Mouse (Mus musculus) liver, postnatal 0 days (tissue): Measurements from ENCODE around the gene Lingo3. TPM values are rescaled to one million over a fixed set of nuclear protein-coding genes. Genes with fewer than 3 reads are reported as not detected.
"Not testable (repeated sequence)": the region's sequence is repeated elsewhere in the genome, so short reads cannot be mapped to it uniquely, and the experiment has no call there.

Source experiments
- ATAC-seq: fragments of 200-750 bp; cut with Nextera tagmentation; 2 replicates; pipeline ENCODE4 v1.8.0; 2017; ENCODE audit warnings: mild to moderate bottlenecking, moderate library complexity
- DNase-seq: peaks from one replicate; pipeline ENCODE4 v3.0.0-alpha.2; 2016
- H3K27ac ChIP-seq: fragments of 300-500 bp; sonication (generic); 2 replicates; pipeline ENCODE4 v1.5.1; 2014; ENCODE audit warnings: antibody characterized with exemption, moderate library complexity, mild to moderate bottlenecking, low read depth
- H3K27me3 ChIP-seq: fragments of 300-500 bp; sonication (generic); 2 replicates; pipeline ENCODE4 v1.6.1; 2014; ENCODE audit warnings: low read length, control low read depth, mixed read lengths; ENCODE audit not compliant: insufficient read depth
- H3K36me3 ChIP-seq: fragments of 300-500 bp; sonication (generic); replicated peaks from 2 replicates; pipeline ENCODE4 v1.6.1; 2014; ENCODE audit warnings: mild to moderate bottlenecking, control low read depth, low read length, moderate library complexity, mixed read lengths; ENCODE audit not compliant: insufficient read depth
- H3K4me1 ChIP-seq: fragments of 300-500 bp; sonication (generic); 2 replicates; pipeline ENCODE4 v1.6.1; 2014; ENCODE audit warnings: antibody characterized with exemption, mild to moderate bottlenecking, control low read depth; ENCODE audit not compliant: insufficient read depth
- H3K4me2 ChIP-seq: fragments of 300-500 bp; sonication (generic); 2 replicates; pipeline ENCODE4 v1.6.1; 2014; ENCODE audit warnings: low read depth, mild to moderate bottlenecking, low read length, moderate library complexity, mixed read lengths
- H3K4me3 ChIP-seq: fragments of 300-500 bp; sonication (generic); 2 replicates; pipeline ENCODE4 v1.5.1; 2014; ENCODE audit warnings: low read depth, low read length
- H3K9ac ChIP-seq: fragments of 300-500 bp; sonication (generic); replicated peaks from 2 replicates; pipeline ENCODE4 v1.6.1; 2014; ENCODE audit warnings: mild to moderate bottlenecking, moderate library complexity
- H3K9me3 ChIP-seq: fragments of 300-500 bp; sonication (generic); 2 replicates; pipeline ENCODE4 v1.6.1; 2016; ENCODE audit warnings: mild to moderate bottlenecking, control low read depth, low read length, mixed read lengths
- CTCF ChIP-seq: sonication (generic); IDR thresholded peaks from 2 replicates; pipeline ENCODE4 v1.5.1; 2016; ENCODE audit warnings: antibody characterized with exemption, low read depth
- EP300 ChIP-seq: IDR thresholded peaks from 2 replicates; pipeline ENCODE4 v1.6.1; 2016; ENCODE audit warnings: antibody characterized with exemption, low read depth, mild to moderate bottlenecking
- WGBS: fragments of 180-500 bp; shearing (Covaris S2); extraction: QIAGEN DNeasy Blood & Tissue Kit; methylation state at CpG from one replicate; pipeline ENCODE4 v1.1.7; 2014; ENCODE audit not compliant: insufficient replicate concordance; 5-methylcytosine and 5-hydroxymethylcytosine counted together
- polyA plus RNA-seq: library from polyadenylated mRNA; unstranded; fragments of >200 nt; fragmentation: Nextera tagmentation; extraction: Ambion mirVana; gene quantifications from 2 replicates; pipeline ENCODE4 v1.2.1, GENCODE M21; 2015

The Lingo3 gene
- polyA plus RNA-seq, 1 experiment from 2014 or later, result not detected

- Histone ChIP-seq H3K4me3 (no peak overlapping the region), H3K4me2 (peak overlapping the region; percentile 34; the same call in 1 of the 2 replicates), H3K9me3 (no peaks in the 10 kb centered on the region), H3K27ac (peak overlapping the region; percentile 94), H3K36me3 (no peaks in the 10 kb centered on the region), H3K9ac (peak overlapping the region; percentile 5), H3K4me1 (peaks cover 31% of the 10 kb centered on the region), H3K27me3 (no peaks in the 10 kb centered on the region)
- ATAC-seq (peak; percentile 62), DNase-seq (peak; percentile 63)
- TF ChIP-seq EP300, result no peak
- TF ChIP-seq CTCF, result no peak; the same call in 1 of the 2 replicates
- WGBS, result 40% methylated on average over 3 of the region's 3 CpGs
Observed at GRCm38 (mm10) chr10:80819406-80819805, 24.4 kb downstream of the Lingo3 start.

GRCm38 (mm10) chr10:80818599-80819281, 25.1 kb downstream of the Lingo3 start:
- Histone ChIP-seq H3K9me3 (no peaks in the 10 kb centered on the region), H3K4me3 (no peak overlapping the region), H3K4me1 (peaks cover 25% of the 10 kb centered on the region), H3K9ac (peak overlapping the region; percentile 5), H3K27me3 (no peaks in the 10 kb centered on the region), H3K4me2 (peak overlapping the region; percentile 30), H3K36me3 (no peaks in the 10 kb centered on the region), H3K27ac (peak overlapping the region; percentile 94)
- 40% methylated on average over 6 of the region's 6 CpGs for WGBS
- DNase-seq, result peak; percentile 77
- peak; percentile 92 for ATAC-seq
- TF ChIP-seq CTCF, result no peak
- peak; percentile 81 for TF ChIP-seq EP300

- WGBS, result 86% methylated on average over 7 of the region's 7 CpGs
- Histone ChIP-seq H3K27ac (peak overlapping the region; percentile 94), H3K4me1 (peaks cover 21% of the 10 kb centered on the region)
- not testable (repeated sequence) for DNase-seq, H3K9ac ChIP-seq, H3K4me3 ChIP-seq, H3K36me3 ChIP-seq, H3K27me3 ChIP-seq, ATAC-seq, H3K9me3 ChIP-seq, H3K4me2 ChIP-seq
- TF ChIP-seq CTCF, result peak; percentile 51
Observed at GRCm38 (mm10) chr10:80817955-80818354, 25.9 kb downstream of the Lingo3 start.

GRCm38 (mm10) chr10:80817164-80817563, 26.7 kb downstream of the Lingo3 start:
- ATAC-seq (no peak), DNase-seq (peak; percentile 52)
- peak overlapping the region; percentile 29; the same call in 1 of the 2 replicates for H3K27ac ChIP-seq
- H3K27me3 ChIP-seq, result no peaks in the 10 kb centered on the region
- H3K4me2 ChIP-seq, result no peak overlapping the region
- no peak overlapping the region for H3K9ac ChIP-seq
- no peaks in the 10 kb centered on the region for H3K36me3 ChIP-seq
- no peak overlapping the region for H3K4me3 ChIP-seq
- no peaks in the 10 kb centered on the region for H3K9me3 ChIP-seq
- H3K4me1 ChIP-seq, result peaks cover 18% of the 10 kb centered on the region
- TF ChIP-seq CTCF (no peak), EP300 (no peak)
- 61% methylated on average over 2 of the region's 2 CpGs for WGBS

GRCm38 (mm10) chr10:80816303-80816702, 27.5 kb downstream of the Lingo3 start:
- H3K4me2 ChIP-seq, H3K9ac ChIP-seq, H3K27ac ChIP-seq, H3K9me3 ChIP-seq, ATAC-seq, H3K27me3 ChIP-seq, H3K4me3 ChIP-seq, H3K36me3 ChIP-seq, DNase-seq: not testable (repeated sequence)
- H3K4me1 ChIP-seq, result peaks cover 17% of the 10 kb centered on the region
- 59% methylated on average over 3 of the region's 3 CpGs for WGBS

- H3K4me1 ChIP-seq, result peaks cover 12% of the 10 kb centered on the region
- no peaks in the 10 kb centered on the region for H3K9me3 ChIP-seq
- whole genome bisulfite sequencing, result 53% methylated on average over 7 of the region's 7 CpGs
- no peak overlapping the region for H3K9ac ChIP-seq
- H3K27me3 ChIP-seq, result peaks cover 8% of the 10 kb centered on the region
- TF ChIP-seq EP300 (no peak), CTCF (peak; percentile 36)
- no peak overlapping the region for H3K4me3 ChIP-seq
- H3K36me3 ChIP-seq, result no peaks in the 10 kb centered on the region
- DNase-seq (no peak), ATAC-seq (no peak)
- H3K27ac ChIP-seq, result no peak overlapping the region
- no peak overlapping the region for H3K4me2 ChIP-seq
Observed at GRCm38 (mm10) chr10:80814800-80815199, 29.0 kb downstream of the Lingo3 start.
